Mouse (Mus musculus): ENCODE measurements at regions not wholly inside any gene's neighbourhood (a gene's known extent, or its start where the extent isn't known, plus 50 kb on each side); places are given as distances from the start of the nearest gene placed in this dataset.

DNA sequence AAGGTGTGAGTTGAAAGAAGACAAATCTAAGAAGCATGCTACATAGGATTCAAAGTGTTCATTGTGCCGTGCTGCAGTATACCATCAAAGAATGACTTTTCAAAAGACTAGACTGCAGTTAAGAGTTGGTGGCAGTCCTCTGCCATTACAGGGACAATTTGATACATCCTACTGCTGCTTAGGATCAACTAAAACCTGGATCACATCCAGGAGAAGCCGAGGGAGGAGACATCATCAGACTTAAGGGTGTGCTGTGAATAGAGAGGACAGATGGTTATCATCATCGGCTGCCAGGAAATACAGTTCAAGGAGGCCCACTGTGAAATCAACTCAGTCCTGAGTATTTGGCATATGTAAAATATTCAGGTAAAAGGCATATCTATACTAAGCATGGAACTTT, 366.9 kb downstream of the Sv2b start:
- Histone ChIP-seq H3K27me3 (ENCODE audit: control insufficient read depth, insufficient read depth, low read length, poor library complexity, severe bottlenecking) (no peaks in the 10 kb centered on the region), H3K36me3 (ENCODE audit: control insufficient read depth, insufficient read depth, low read length, poor library complexity, severe bottlenecking) (no peaks in the 10 kb centered on the region)
- no peak for DNase-seq (ENCODE audit: low read depth, low spot score)

DNA sequence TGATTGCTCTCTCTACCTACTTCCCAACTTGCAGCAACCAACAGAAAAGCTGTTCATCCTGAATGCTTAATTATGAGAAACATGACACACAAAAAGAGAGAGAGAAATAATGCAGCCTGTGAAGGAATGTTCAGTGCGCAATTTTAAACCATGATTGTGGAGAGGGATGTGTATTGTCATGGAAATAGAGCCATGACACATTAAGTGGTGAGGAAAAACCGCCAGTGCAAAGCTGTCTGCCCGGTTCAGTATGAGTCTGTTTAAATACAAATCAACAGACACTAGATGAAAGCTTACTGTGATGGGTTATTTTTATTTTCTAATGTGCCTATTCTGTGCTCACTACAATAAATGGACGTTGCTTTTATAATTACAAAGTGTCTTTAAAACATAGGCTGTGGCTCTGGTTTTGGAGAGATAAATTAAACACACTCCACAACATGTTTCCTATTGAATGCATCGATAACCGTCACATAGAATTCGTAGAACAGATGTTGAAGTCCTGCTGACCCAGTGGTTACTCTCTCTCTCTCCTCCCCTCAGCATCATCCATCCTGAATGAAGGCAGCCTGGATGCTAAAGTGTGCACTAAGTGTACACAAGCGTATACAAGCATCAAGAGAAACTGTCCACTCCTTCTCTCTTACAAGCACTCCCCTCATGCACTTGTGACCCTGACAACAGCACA, 374.7 kb upstream of the Slco3a1 start:
- DNase-seq (ENCODE audit: low read depth, low spot score): no peak
- Histone ChIP-seq H3K36me3 (ENCODE audit: control insufficient read depth, insufficient read depth, low read length, poor library complexity, severe bottlenecking) (no peaks in the 10 kb centered on the region), H3K27me3 (ENCODE audit: control insufficient read depth, insufficient read depth, low read length, poor library complexity, severe bottlenecking) (no peaks in the 10 kb centered on the region)

DNA sequence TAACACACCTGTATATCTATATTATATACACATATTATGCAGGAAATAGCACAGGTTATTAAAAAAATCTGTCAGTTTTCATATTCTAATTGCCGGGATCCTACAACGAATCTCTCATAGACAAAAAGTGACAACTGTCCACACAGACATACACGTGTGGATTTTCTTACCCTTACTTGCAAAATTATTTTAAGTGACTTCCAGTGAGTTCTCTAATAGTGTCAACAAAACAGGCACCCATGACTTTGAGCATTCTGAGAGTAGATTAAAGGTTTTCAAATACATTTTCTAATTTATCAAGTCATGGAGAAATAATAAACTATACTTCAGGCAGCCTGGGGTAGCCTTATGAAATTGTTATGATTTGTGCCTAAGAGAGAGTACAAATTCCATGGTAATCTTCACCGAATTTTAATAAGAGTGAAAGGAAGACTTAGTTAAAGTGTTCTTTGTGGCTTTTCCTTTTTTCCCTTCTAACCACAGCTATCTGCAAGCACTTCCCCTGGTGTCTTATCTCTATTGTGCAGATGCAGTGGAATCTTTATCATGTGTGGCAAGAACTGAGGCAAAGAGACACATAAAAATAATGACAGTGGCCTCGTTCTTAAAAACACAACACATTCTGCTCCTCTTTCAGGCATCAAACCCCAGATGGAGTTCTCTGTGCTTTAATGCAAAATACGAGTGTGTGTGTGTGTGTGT, 373.8 kb upstream of the Slco3a1 start:
- no peak for DNase-seq (ENCODE audit: low read depth, low spot score)
- no peaks in the 10 kb centered on the region for H3K27me3 ChIP-seq (ENCODE audit: control insufficient read depth, insufficient read depth, low read length, poor library complexity, severe bottlenecking)
- H3K36me3 ChIP-seq (ENCODE audit: control insufficient read depth, insufficient read depth, low read length, poor library complexity, severe bottlenecking): no peaks in the 10 kb centered on the region

DNA sequence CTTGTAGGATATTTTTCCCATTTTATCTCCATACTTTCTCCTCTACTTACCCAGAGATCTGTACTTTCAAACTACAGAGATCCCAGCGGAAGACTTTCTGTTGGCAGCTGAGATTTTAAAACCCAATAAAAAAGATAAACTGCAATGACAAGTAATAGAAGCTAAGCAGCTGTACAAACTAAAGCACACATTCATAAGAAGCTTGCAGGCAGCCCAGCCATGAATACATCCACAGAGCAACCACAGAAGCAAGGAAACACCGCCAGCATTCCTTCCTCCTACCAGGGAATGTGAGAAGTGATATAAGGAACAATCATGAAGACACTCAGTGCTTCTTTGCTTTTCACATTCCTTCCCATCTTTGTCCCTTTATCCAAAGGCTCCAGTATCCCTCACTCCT, 372.1 kb upstream of the Slco3a1 start:
- no peak for DNase-seq (ENCODE audit: low read depth, low spot score)
- Histone ChIP-seq H3K36me3 (ENCODE audit: control insufficient read depth, insufficient read depth, low read length, poor library complexity, severe bottlenecking) (no peaks in the 10 kb centered on the region), H3K27me3 (ENCODE audit: control insufficient read depth, insufficient read depth, low read length, poor library complexity, severe bottlenecking) (no peaks in the 10 kb centered on the region)

DNA sequence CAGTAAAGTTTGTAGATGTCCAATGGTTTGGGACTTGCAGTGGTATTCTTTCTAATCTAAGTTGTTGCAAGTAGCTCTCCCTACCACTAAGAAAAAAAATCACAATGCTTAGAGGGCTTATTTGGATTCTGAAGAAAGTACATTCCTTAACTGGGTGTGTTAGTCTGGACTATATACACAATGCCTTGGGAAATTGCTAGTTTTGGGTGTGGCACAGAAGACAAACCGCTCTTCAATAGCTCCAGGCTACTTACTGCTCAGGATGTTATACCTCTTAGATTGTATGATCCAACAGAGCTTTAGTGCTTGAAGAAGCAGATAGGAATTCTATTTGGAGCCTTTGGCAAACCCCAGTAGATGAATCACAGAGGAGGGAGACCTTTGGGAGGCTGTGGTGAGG, 369.6 kb upstream of the Slco3a1 start:
- no peaks in the 10 kb centered on the region for H3K27me3 ChIP-seq (ENCODE audit: control insufficient read depth, insufficient read depth, low read length, poor library complexity, severe bottlenecking)
- no peak for DNase-seq (ENCODE audit: low read depth, low spot score)
- no peaks in the 10 kb centered on the region for H3K36me3 ChIP-seq (ENCODE audit: control insufficient read depth, insufficient read depth, low read length, poor library complexity, severe bottlenecking)

DNA sequence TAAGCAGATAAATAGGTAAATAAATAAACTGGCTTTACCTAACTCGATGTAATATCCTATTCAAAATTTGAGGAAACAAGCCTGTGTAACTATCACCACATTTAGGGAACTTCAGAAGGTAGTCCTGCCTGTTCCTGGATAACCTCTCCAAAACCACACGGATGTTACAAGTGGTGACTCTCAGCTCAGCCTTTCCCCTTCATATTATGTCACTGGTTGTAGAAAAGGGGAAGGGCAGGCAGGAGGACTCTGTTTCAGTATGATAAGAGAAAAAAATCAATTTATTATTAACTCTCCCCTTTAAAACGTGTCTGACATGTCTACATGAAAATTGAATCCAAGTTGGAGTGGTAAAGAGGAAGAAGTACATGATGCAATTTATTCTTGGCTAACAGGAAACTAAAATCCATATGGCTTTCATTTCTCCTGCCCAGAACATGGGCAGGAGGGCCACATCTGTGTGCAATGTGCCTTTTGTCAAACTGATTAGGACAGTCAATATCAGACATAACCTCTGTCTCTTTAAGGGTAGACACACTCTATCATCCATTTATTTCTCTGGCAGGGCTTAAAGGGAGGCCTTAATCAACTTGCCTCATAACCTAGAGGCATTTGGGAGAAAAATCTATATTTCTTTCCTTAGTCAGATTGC, 353.9 kb upstream of the Slco3a1 start:
- DNase-seq (ENCODE audit: low read depth, low spot score): no peak
- no peaks in the 10 kb centered on the region for H3K27me3 ChIP-seq (ENCODE audit: control insufficient read depth, insufficient read depth, low read length, poor library complexity, severe bottlenecking)
- H3K36me3 ChIP-seq (ENCODE audit: control insufficient read depth, insufficient read depth, low read length, poor library complexity, severe bottlenecking): no peaks in the 10 kb centered on the region

DNA sequence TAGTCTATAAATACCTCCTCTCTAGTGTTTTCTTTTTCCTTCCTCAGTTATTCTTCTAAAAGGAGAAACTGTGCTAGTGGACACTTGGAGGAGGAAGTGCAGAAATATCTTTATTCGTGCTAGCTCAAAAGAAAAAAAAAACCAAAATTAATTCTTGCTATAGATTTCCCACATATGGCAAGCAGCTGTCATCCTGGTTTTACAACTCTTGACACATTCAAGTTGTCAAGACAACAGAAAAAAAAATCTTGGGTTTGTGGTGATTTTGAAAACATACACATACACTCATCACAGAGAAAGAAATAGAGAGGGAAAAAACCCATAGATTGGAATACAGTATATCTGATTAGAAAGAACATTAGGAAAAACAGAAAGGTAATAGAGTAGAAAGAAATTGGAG, 352.8 kb upstream of the Slco3a1 start:
- Histone ChIP-seq H3K27me3 (ENCODE audit: control insufficient read depth, insufficient read depth, low read length, poor library complexity, severe bottlenecking) (no peaks in the 10 kb centered on the region), H3K36me3 (ENCODE audit: control insufficient read depth, insufficient read depth, low read length, poor library complexity, severe bottlenecking) (no peaks in the 10 kb centered on the region)
- no peak for DNase-seq (ENCODE audit: low read depth, low spot score)

DNA sequence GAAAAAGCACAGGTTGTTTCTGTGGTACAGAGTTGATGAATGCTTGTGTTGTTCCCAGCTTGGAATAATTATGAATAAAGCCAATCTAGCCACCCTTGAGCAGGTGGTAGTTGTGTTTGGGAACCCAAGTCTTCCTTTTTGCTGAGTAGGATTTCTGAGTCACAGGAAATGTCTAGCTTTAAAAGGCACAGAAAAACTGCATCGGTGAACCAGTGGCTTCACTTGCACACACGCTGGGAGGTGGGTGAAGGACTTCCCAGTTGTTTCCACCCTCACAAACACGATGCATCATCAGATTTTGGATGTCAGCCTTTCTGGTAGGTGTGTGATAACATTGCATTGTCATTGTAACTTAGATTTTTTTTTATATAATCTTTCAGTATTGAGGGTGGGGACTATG, 322.9 kb upstream of the Slco3a1 start:
- no peaks in the 10 kb centered on the region for H3K36me3 ChIP-seq (ENCODE audit: control insufficient read depth, insufficient read depth, low read length, poor library complexity, severe bottlenecking)
- no peak for DNase-seq (ENCODE audit: low read depth, low spot score)
- no peaks in the 10 kb centered on the region for H3K27me3 ChIP-seq (ENCODE audit: control insufficient read depth, insufficient read depth, low read length, poor library complexity, severe bottlenecking)

DNA sequence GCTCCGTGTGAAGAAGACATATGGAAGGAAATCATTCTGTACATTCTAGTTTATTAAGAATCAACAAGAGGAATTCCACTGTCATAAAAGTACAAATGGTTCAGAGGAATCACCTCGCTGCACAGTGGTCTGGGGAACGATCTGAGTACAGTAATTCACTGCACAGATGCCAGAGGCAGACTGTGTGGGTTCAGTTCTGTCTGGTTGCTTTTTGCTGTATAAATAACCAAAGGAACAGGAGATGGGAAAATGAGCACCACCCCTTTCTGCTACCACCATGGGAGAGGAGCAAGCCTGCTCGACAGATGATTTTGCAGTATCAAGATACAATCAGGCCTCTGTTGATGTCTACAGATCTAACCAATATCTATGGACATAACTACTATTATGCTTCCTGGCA, 322.1 kb upstream of the Slco3a1 start:
- no peak for DNase-seq (ENCODE audit: low read depth, low spot score)
- no peaks in the 10 kb centered on the region for H3K36me3 ChIP-seq (ENCODE audit: control insufficient read depth, insufficient read depth, low read length, poor library complexity, severe bottlenecking)

DNA sequence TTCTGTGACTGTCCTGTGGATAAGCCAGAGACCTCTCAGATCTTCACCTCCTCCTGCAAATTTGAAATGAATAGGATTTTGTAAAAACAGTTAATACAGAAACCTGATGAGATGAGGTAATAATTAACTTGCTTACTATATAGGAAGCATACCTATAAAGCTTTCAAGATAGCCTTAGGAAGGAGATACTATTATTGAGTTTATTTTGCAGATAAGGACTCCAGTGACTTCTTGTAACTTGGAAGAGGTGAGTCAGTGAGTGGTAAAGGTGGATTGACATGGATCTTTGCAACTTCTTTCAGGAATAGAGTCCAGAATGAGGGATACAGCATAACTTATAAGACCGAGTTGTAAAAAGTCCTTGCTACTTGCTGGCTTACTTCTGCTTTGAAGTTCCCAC, 315.7 kb upstream of the Slco3a1 start:
- Histone ChIP-seq H3K36me3 (ENCODE audit: control insufficient read depth, insufficient read depth, low read length, poor library complexity, severe bottlenecking) (no peaks in the 10 kb centered on the region), H3K27me3 (ENCODE audit: control insufficient read depth, insufficient read depth, low read length, poor library complexity, severe bottlenecking) (no peaks in the 10 kb centered on the region)
- DNase-seq (ENCODE audit: low read depth, low spot score): no peak

More for the DNA sequence above, 322.1 kb upstream of the Slco3a1 start:
- no peaks in the 10 kb centered on the region for H3K27me3 ChIP-seq (ENCODE audit: control insufficient read depth, insufficient read depth, low read length, poor library complexity, severe bottlenecking)

DNA sequence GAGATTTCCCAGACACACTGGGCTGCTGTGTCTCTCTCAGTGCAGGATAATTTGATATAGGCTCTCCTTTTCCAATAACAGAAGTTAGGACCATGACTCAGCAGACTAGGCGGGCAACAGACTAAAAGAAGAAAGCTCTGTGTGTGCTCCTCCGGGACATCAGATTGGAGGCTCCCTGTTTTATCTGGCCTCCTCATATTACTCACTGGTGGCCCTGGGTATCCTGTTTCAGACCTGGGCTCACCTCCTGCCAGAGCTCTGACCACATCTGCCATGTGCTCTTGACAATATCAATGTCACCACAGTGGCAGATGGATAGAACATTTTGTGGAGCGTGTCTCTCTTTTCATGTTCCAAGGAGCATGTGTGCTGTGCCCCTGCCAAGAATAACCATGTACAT, 308.1 kb upstream of the Slco3a1 start:
- DNase-seq (ENCODE audit: low read depth, low spot score): no peak
- H3K36me3 ChIP-seq (ENCODE audit: control insufficient read depth, insufficient read depth, low read length, poor library complexity, severe bottlenecking): no peaks in the 10 kb centered on the region
- H3K27me3 ChIP-seq (ENCODE audit: control insufficient read depth, insufficient read depth, low read length, poor library complexity, severe bottlenecking): no peaks in the 10 kb centered on the region

DNA sequence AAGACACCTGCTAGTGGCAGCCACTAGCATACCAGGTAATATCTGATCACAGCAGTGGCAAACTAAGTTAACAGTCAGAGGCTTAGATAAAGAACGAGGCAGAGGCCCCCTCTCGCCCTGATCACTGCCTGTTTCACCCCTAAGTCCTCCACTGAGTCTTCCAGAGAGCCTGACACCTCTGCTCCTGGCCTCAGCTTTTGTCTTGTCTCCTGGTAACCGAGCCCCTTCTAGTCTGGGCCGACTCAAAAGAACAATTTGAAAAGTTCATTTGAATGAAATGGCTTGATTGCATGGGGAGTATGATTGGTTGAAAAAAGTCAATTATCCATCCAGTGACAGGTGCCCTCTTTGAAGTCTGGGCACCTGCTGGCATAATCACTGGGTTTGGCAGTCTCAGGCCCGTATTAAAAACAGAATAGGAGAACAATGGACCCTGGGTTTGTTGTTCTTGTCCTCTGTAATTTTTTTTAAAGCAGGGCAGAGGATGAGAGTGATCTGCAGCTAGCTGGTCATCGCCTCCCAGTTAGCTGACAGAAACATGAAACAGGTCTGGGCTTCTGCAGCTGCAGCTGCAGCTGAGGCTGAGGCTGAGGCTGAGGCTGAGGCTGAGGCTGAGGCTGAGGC, 289.8 kb upstream of the Slco3a1 start:
- Histone ChIP-seq H3K27me3 (ENCODE audit: control insufficient read depth, insufficient read depth, low read length, poor library complexity, severe bottlenecking) (no peaks in the 10 kb centered on the region), H3K36me3 (ENCODE audit: control insufficient read depth, insufficient read depth, low read length, poor library complexity, severe bottlenecking) (no peaks in the 10 kb centered on the region)
- no peak for DNase-seq (ENCODE audit: low read depth, low spot score)

DNA sequence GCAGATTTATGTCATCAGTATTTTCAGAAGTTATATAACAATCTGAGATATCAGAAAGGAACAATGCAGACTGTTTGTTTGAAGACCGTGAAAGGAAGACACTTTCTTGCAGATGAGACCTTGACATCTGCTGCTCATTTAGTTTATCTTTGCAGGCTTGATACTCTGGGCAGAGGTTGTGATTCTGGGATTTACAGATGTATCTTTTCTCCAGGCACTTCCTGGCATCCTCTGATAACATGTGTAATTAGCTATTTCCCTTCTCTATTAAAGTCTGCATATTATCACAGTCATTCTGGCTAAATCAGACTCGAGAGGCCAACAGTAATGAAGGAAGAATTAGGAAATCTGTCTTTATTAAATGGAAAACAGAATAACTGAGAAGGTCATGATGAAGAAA, 268.7 kb upstream of the Slco3a1 start:
- Histone ChIP-seq H3K36me3 (ENCODE audit: control insufficient read depth, insufficient read depth, low read length, poor library complexity, severe bottlenecking) (no peaks in the 10 kb centered on the region), H3K27me3 (ENCODE audit: control insufficient read depth, insufficient read depth, low read length, poor library complexity, severe bottlenecking) (no peaks in the 10 kb centered on the region)
- no peak for DNase-seq (ENCODE audit: low read depth, low spot score)

DNA sequence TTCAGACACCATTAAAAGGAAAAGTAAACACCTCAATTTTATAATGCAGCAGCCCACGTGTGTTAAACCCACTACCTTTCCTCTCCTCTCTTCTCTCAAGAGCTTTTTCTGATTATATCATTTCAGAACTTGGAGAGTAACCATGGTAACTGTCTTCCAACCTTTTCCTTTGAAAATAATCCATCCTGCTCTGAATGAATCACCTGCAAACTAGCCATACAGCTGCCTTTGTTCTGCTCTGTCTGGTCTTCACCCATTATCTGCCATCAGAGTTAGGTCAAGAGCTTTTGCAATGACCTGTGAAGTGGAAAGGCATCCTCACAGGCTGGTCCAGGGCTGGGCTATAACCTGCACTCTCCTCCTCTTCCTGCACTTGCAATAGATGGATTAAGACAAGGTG, 238.7 kb upstream of the Slco3a1 start:
- Histone ChIP-seq H3K27me3 (ENCODE audit: control insufficient read depth, insufficient read depth, low read length, poor library complexity, severe bottlenecking) (no peaks in the 10 kb centered on the region), H3K36me3 (ENCODE audit: control insufficient read depth, insufficient read depth, low read length, poor library complexity, severe bottlenecking) (no peaks in the 10 kb centered on the region)
- no peak for DNase-seq (ENCODE audit: low read depth, low spot score)

DNA sequence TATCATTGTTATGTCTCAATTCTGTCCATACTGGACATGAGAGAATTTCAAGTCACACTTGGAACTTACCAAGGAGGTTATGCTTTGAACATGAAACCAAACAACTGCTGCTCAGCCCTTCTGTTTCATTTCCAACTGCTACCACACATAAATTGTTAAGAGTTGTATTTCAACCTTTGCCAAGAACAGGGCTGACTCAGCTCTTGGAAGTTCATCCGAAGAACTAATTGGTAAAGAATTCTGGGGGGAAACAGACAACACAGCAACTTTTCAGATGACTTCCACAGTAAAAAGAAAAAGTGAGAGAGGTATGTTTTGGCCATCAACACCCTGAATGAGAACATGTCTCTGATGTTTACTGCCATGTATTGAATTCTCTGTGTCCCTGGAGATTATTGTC, 234.1 kb upstream of the Slco3a1 start:
- no peaks in the 10 kb centered on the region for H3K27me3 ChIP-seq (ENCODE audit: control insufficient read depth, insufficient read depth, low read length, poor library complexity, severe bottlenecking)
- H3K36me3 ChIP-seq (ENCODE audit: control insufficient read depth, insufficient read depth, low read length, poor library complexity, severe bottlenecking): no peaks in the 10 kb centered on the region
- DNase-seq (ENCODE audit: low read depth, low spot score): no peak

Measured in splenic B cell, adult 2 months (primary cell).